Mouse (Mus musculus): ENCODE measurements around the gene Nhlrc3. TPM values are rescaled to one million over a fixed set of nuclear protein-coding genes. Genes with fewer than 3 reads are reported as not detected.

Nhlrc3 gene
- total RNA-seq (2023): 18.9 TPM

GRCm38 (mm10) chr3:53463046-53463764, at the start of gene Nhlrc3, which contains the start of gene Proser1:
Nhlrc3 (minus strand) TSS chr3:53463332.
Proser1 (plus strand) TSS chr3:53463666.

GRCm38 (mm10) chr3:53488353-53488752, 25.2 kb upstream of the Nhlrc3 start, which contains the start of gene Stoml3:
Stoml3 (plus strand) TSS chr3:53488653.

Other genes with a start within 250 kb of the Nhlrc3 start
- gene Proser1, start 334 bp upstream of the Nhlrc3 start, total RNA-seq (2023): 45.8 TPM
- gene Stoml3, start 25.3 kb upstream of the Nhlrc3 start, total RNA-seq (2023): 0.98 TPM
- not detected for gene Frem2, start 194.0 kb upstream of the Nhlrc3 start, total RNA-seq (2023)

All from CD4-positive naive resting alpha-beta T cell, adult 57 days (primary cell).